Mouse (Mus musculus): ENCODE data around the gene Ppp4r3b.

The Ppp4r3b gene

GRCm38 (mm10) chr11:29238047-29238446 lies 65.4 kb downstream of the Ppp4r3b start:
- no peak for DNase-seq (ENCODE audit: low spot score)

- no peak for DNase-seq (ENCODE audit: low spot score)
Measured at GRCm38 (mm10) chr11:29238551-29238950, 65.9 kb downstream of the Ppp4r3b start.

- DNase-seq (ENCODE audit: low spot score), result no peak
Measured at GRCm38 (mm10) chr11:29239353-29239752, 66.7 kb downstream of the Ppp4r3b start.

- DNase-seq (ENCODE audit: low spot score), result no peak
Measured at GRCm38 (mm10) chr11:29241961-29242360, 69.3 kb downstream of the Ppp4r3b start.

GRCm38 (mm10) chr11:29245988-29246387 lies 73.3 kb downstream of the Ppp4r3b start:
- no peak for DNase-seq (ENCODE audit: low spot score)

GRCm38 (mm10) chr11:29246883-29247650 lies 74.4 kb downstream of the Ppp4r3b start, which contains the start of gene Cfap36:
TSS of gene Cfap36 (minus strand) at chr11:29247409.
- DNase-seq (ENCODE audit: low spot score), result peak; percentile 79

- no peak for DNase-seq (ENCODE audit: low spot score)
Measured at GRCm38 (mm10) chr11:29247725-29248124, 75.0 kb downstream of the Ppp4r3b start.

GRCm38 (mm10) chr11:29248386-29248785 lies 75.7 kb downstream of the Ppp4r3b start:
- no peak for DNase-seq (ENCODE audit: low spot score)

- no peak for DNase-seq (ENCODE audit: low spot score)
Measured at GRCm38 (mm10) chr11:29254643-29255042, 82.0 kb downstream of the Ppp4r3b start.

GRCm38 (mm10) chr11:29267824-29268223 lies 95.1 kb downstream of the Ppp4r3b start:
- no peak for DNase-seq (ENCODE audit: low spot score)

Data from spleen, adult 12 weeks (tissue).